Mouse (Mus musculus) lung, embryonic 14.5 days (tissue): ENCODE results near the gene Agtr1b. TPM values are rescaled to one million over a fixed set of nuclear protein-coding genes. Genes with fewer than 3 reads are reported as not detected.
A peak's percentile ranks its signal among the peaks of the same experiment; 100 is the strongest.

Experiments used
- ATAC-seq: fragments of 200-750 bp; cut with Nextera tagmentation; 2 replicates; pipeline ENCODE4 v1.8.0; 2017; ENCODE audit warnings: mild to moderate bottlenecking, moderate TSS enrichment, moderate library complexity; ENCODE audit not compliant: insufficient read depth
- DNase-seq: peaks from one replicate; pipeline ENCODE4 v3.0.0-alpha.2; 2015
- H3K27ac ChIP-seq: fragments of 300-500 bp; sonication (generic); 2 replicates; pipeline ENCODE4 v1.5.1; 2014; ENCODE audit warnings: low read depth, mild to moderate bottlenecking, moderate library complexity
- H3K27me3 ChIP-seq: fragments of 300-500 bp; sonication (generic); 2 replicates; pipeline ENCODE4 v1.6.1; 2014; ENCODE audit warnings: low read length, control low read depth; ENCODE audit not compliant: insufficient read depth
- H3K36me3 ChIP-seq: fragments of 300-500 bp; sonication (generic); 2 replicates; pipeline ENCODE4 v1.6.1; 2014; ENCODE audit warnings: control low read depth; ENCODE audit not compliant: insufficient read depth
- H3K4me1 ChIP-seq: fragments of 300-500 bp; sonication (generic); 2 replicates; pipeline ENCODE4 v1.6.1; 2014; ENCODE audit warnings: antibody characterized with exemption, control low read depth; ENCODE audit not compliant: insufficient read depth
- H3K4me2 ChIP-seq: fragments of 300-500 bp; sonication (generic); 2 replicates; pipeline ENCODE4 v1.6.1; 2014; ENCODE audit warnings: mild to moderate bottlenecking
- H3K4me3 ChIP-seq: fragments of 300-500 bp; sonication (generic); 2 replicates; pipeline ENCODE4 v1.5.1; 2014; ENCODE audit warnings: low read depth, low read length
- H3K9ac ChIP-seq: fragments of 300-500 bp; sonication (generic); 2 replicates; pipeline ENCODE4 v1.6.1; 2014
- H3K9me3 ChIP-seq: fragments of 300-500 bp; sonication (generic); 2 replicates; pipeline ENCODE4 v1.6.1; 2016; ENCODE audit warnings: low read depth, low read length, control low read depth
- CTCF ChIP-seq: IDR thresholded peaks from 2 replicates; pipeline ENCODE4 v1.5.1; 2016; ENCODE audit warnings: antibody characterized with exemption, low read depth
- WGBS: fragments of 180-500 bp; shearing (Covaris S2); extraction: QIAGEN DNeasy Blood & Tissue Kit; methylation state at CpG from one replicate; pipeline ENCODE4 v1.1.7; 2014; 5-methylcytosine and 5-hydroxymethylcytosine counted together
- polyA plus RNA-seq: library from polyadenylated mRNA; unstranded; fragments of >200 nt; fragmentation: Nextera tagmentation; extraction: Ambion mirVana; gene quantifications from 2 replicates; pipeline ENCODE4 v1.2.1, GENCODE M21; 2014

The Agtr1b gene
- 3.9 and 4.1 TPM in 2 replicates for polyA plus RNA-seq

DNA sequence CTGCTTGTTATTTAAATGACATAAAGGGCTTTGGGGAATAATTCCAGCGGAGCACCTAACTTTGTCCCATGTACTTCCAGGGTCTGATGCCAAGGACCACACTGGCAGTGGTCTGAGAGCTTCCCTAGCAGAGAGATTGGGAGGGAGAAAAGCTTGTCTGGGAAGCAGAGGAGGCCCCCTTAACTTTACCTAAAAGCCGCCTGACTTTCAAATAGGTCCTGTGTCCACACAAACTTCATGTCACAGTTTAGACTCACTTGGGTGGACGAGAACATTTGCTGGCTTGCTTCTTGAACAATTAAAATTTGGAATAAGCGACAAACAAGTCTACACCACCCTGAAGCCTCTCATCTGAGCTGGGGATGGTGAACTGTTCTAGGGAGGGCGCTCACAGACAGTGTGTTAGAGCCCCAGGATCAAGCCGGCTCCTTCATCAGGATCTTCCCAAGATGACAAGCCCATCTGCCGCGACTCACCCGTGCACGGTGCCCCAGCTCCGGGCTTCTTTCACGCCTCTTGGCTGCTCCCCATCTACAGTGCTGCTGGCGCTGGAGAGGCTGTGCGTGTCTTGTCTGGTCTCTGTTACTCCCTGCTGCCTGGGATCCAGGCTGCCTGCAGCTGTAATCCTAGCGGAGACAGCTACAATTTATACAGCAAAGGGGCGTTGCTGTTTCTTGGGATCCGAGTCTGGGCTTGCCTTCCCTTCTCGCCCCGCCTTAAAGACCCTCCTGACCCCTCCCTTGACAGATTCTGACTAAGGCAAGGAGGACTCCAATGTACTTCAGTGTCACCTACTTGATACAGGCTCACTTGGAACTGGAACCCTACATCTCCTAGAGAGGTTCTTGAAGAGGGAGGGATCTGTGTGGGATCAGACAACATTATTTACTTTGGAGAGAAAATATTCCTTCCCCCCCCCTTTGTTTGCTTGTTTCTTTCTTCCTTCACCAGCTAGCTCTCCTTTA is at the start of gene Agtr1b:
TSS of gene Agtr1b (minus strand) at position 620 of the 965 bp plus-strand sequence.
- peak within 1 kb of the TSS; percentile 44 for H3K4me2 ChIP-seq
- peak; percentile 18; the same call in 1 of the 2 replicates for TF ChIP-seq CTCF
- WGBS = 8% methylated on average over 19 of the region's 19 CpGs
- H3K9ac ChIP-seq = peak within 1 kb of the TSS; percentile 1; the same call in 1 of the 2 replicates
- ATAC-seq = peak; percentile 96
- H3K9me3 ChIP-seq = no peaks in the 10 kb centered on the region
- peak; percentile 84 for DNase-seq
- H3K36me3 ChIP-seq = no peaks in the 10 kb centered on the region
- no peaks in the 10 kb centered on the region for H3K4me1 ChIP-seq
- no peaks in the 10 kb centered on the region for H3K27me3 ChIP-seq
- H3K27ac ChIP-seq = no peak within 1 kb of the TSS
- peak within 1 kb of the TSS; percentile 28 for H3K4me3 ChIP-seq

DNA sequence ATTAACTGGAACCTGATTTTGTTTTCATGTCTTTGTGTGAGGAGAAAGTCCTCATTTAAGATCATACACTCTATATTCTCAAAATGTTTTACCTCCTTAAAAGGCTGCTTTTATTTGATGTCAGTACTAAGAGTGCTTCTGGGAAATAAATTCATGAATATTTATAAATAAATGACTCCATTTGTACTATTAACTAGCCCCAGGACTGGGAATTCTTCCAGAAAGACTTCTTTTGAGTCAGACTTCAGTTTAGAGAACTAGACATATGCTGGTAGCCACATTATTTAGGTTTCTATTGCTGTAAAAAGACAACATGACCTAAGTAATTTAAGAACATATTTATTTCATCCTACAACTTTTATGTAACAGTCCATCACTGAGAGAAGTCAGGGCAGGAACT is 13.4 kb downstream of the Agtr1b start:
- no peak overlapping the region for H3K9ac ChIP-seq
- H3K27ac ChIP-seq = peak overlapping the region; percentile 6
- no peaks in the 10 kb centered on the region for H3K36me3 ChIP-seq
- DNase-seq = peak; percentile 84
- no peak overlapping the region for H3K4me3 ChIP-seq
- TF ChIP-seq CTCF = no peak
- no peak overlapping the region for H3K4me2 ChIP-seq
- no peaks in the 10 kb centered on the region for H3K9me3 ChIP-seq
- no peaks in the 10 kb centered on the region for H3K4me1 ChIP-seq
- no peaks in the 10 kb centered on the region for H3K27me3 ChIP-seq
- peak; percentile 80 for ATAC-seq

DNA sequence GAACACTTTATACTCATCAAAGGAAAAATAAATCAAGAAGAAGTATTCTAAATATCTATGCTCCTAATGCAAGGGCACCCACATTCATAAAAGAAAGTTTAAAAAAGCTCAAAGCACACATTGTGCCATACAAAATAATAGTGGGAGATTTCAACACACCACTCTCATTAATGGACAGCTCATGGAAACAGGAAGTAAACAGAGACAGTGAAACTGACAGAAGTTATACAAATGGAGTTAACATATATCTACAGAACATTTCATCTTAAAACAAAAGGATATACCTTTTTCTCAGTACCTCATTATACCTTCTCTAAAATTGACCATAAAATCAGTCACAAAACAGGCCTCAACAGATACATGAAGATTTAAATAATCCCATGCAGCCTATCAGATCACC is 18.8 kb downstream of the Agtr1b start:
- H3K4me3 ChIP-seq = no peak overlapping the region
- H3K27me3 ChIP-seq = no peaks in the 10 kb centered on the region
- DNase-seq (no peak), ATAC-seq (no peak)
- H3K36me3 ChIP-seq = no peaks in the 10 kb centered on the region
- no peaks in the 10 kb centered on the region for H3K9me3 ChIP-seq
- H3K9ac ChIP-seq = no peak overlapping the region
- no peaks in the 10 kb centered on the region for H3K4me1 ChIP-seq
- H3K27ac ChIP-seq = no peak overlapping the region
- TF ChIP-seq CTCF = no peak
- H3K4me2 ChIP-seq = no peak overlapping the region

DNA sequence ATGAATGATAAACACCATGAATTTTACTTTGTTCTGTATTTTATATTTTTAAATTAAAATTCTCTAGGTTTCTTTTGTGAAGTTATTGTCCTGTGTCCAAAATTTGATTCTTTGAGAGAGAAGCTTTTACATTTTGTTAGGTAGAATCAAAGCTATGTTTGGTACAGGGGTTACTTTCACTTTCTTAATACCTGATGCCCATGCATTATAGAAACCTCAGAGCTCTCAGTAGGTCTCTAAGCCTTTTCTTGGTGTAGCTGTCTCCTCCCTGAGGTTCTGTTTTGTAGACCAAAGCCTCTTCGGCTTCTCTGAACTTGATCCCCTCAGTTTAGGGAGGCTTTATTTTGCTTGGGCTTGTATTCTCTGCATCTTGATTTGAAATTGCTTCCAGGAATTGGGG is 26.6 kb downstream of the Agtr1b start:
- no peak for TF ChIP-seq CTCF
- Histone ChIP-seq H3K9ac (no peak overlapping the region), H3K27ac (no peak overlapping the region), H3K36me3 (no peaks in the 10 kb centered on the region), H3K9me3 (no peaks in the 10 kb centered on the region), H3K4me2 (no peak overlapping the region), H3K4me3 (no peak overlapping the region), H3K27me3 (no peaks in the 10 kb centered on the region), H3K4me1 (no peaks in the 10 kb centered on the region)
- ATAC-seq (no peak), DNase-seq (no peak)
- WGBS = 88% methylated on average over 1 of the region's 1 CpGs

DNA sequence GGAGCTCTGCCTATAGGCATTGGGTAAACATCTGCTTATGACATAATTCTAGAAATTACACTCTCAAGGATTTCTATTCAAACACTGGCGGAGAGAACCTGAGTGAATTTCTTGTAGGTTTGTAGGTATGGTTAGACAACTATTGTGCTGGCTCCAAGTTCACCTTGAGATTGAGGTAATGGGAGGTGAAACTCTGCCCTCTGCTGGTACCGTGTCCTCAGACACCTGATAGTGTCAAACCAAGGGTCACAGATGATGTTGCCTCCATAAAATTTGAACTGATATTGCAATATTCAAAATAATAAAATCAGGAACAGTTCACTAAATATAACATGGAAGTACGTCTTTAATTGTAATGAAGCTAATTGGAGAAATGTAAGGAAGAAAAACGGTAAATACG is 32.3 kb downstream of the Agtr1b start:
- no peaks in the 10 kb centered on the region for H3K9me3 ChIP-seq
- DNase-seq (peak; percentile 9), ATAC-seq (no peak)
- no peak overlapping the region for H3K4me2 ChIP-seq
- no peak overlapping the region for H3K4me3 ChIP-seq
- 65% methylated on average over 5 of the region's 5 CpGs for WGBS
- H3K36me3 ChIP-seq = no peaks in the 10 kb centered on the region
- H3K9ac ChIP-seq = no peak overlapping the region
- H3K27me3 ChIP-seq = no peaks in the 10 kb centered on the region
- 0 out of 2 replicates have a peak, but pooled peaks have one; percentile 22 for TF ChIP-seq CTCF
- H3K27ac ChIP-seq = no peak overlapping the region
- H3K4me1 ChIP-seq = no peaks in the 10 kb centered on the region

DNA sequence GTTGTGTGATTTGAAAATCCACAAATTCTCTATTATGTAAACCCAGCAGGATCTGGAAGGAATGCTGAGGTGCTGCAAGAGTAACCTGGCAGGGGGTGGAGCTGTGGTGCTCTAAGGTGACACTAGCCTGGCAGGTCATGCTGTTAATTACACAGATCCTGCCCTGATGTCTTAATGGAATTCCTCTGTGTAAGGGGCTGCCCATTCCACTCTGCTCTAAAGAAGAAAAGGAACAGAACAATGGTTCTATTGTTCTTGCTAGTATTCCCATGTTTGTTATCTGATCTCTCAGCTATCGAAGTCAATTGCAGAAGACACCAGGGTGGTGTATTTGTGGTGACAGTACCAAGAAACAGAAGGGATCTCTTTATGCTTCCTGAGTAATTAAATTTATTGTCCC is 49.7 kb downstream of the Agtr1b start:
- ATAC-seq = no peak
- 40% methylated on average over 1 of the region's 1 CpGs for WGBS

DNA sequence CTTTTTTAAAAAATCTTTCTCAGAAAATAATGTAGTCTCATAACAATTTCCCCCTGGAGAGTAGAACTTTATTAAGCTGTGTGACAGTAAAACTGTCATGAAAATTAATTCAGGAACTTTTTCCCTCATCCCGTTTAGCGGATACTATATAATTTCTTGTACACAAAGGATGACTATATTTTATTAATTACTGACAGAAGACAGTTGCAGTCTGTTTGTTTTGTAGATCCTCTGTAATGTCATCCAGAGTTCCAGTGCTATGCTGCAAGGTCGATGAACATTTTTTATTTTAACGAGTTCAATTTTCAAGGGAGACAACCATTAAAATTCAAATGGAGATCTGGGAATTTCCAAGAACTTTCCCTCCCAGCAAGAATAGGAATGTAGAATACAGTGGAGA is 57.8 kb downstream of the Agtr1b start:
- H3K9me3 ChIP-seq = no peaks in the 10 kb centered on the region
- no peak overlapping the region for H3K4me2 ChIP-seq
- WGBS = 70% methylated on average over 4 of the region's 4 CpGs
- ATAC-seq = no peak
- no peak overlapping the region for H3K4me3 ChIP-seq
- no peak for DNase-seq
- H3K36me3 ChIP-seq = no peaks in the 10 kb centered on the region
- H3K27me3 ChIP-seq = no peaks in the 10 kb centered on the region
- no peak overlapping the region for H3K27ac ChIP-seq
- H3K9ac ChIP-seq = no peak overlapping the region
- no peaks in the 10 kb centered on the region for H3K4me1 ChIP-seq
- no peak for TF ChIP-seq CTCF

More for the DNA sequence above, 49.7 kb downstream of the Agtr1b start:
- no peaks in the 10 kb centered on the region for H3K36me3 ChIP-seq
- no peak for DNase-seq
- no peak overlapping the region for H3K4me3 ChIP-seq
- H3K9ac ChIP-seq = no peak overlapping the region
- H3K4me1 ChIP-seq = no peaks in the 10 kb centered on the region
- no peaks in the 10 kb centered on the region for H3K9me3 ChIP-seq
- no peak for TF ChIP-seq CTCF
- H3K27ac ChIP-seq = no peak overlapping the region
- no peak overlapping the region for H3K4me2 ChIP-seq
- H3K27me3 ChIP-seq = no peaks in the 10 kb centered on the region
